Mouse (Mus musculus): ENCODE results near the gene Trove2. TPM values are rescaled to one million over a fixed set of nuclear protein-coding genes. Genes with fewer than 3 reads are reported as not detected.

Gene Trove2
- polyA plus RNA-seq (2014; fragmentation: Nextera tagmentation; extraction: Ambion mirVana), result 37.5 and 41.0 TPM in 2 replicates

- Histone ChIP-seq H3K27me3 (ENCODE audit: control insufficient read depth, insufficient read depth, low read length) (no peaks in the 10 kb centered on the region), H3K27ac (ENCODE audit: low read depth, low read length) (peak within 1 kb of the TSS; percentile 58), H3K9ac (ENCODE audit: low read depth, low read length) (peak within 1 kb of the TSS; percentile 82), H3K4me2 (replicated peaks; ENCODE audit: low read depth, low read length) (peak within 1 kb of the TSS; percentile 75), H3K36me3 (ENCODE audit: control insufficient read depth, insufficient read depth, low read length) (no peaks in the 10 kb centered on the region), H3K4me3 (ENCODE audit: low read depth, low read length) (peak within 1 kb of the TSS; percentile 80), H3K4me1 (replicated peaks; ENCODE audit: control insufficient read depth, insufficient read depth, low read length) (no peaks in the 10 kb centered on the region), H3K9me3 (ENCODE audit: control insufficient read depth, low read length) (no peaks in the 10 kb centered on the region)
- peak; percentile 99 for DNase-seq (ENCODE audit: low spot score)
- WGBS, result under 1% methylated on average over 81 of the region's 84 CpGs
- peak; percentile 98 for ATAC-seq (ENCODE audit: low FRiP score)
These were observed at the start of gene Trove2, which contains the start of gene Uchl5 for GRCm38 (mm10) chr1:143776446-143777411. Gene Trove2 (minus strand): TSS chr1:143777068. Gene Uchl5 (plus strand): TSS chr1:143777272.

DNA sequence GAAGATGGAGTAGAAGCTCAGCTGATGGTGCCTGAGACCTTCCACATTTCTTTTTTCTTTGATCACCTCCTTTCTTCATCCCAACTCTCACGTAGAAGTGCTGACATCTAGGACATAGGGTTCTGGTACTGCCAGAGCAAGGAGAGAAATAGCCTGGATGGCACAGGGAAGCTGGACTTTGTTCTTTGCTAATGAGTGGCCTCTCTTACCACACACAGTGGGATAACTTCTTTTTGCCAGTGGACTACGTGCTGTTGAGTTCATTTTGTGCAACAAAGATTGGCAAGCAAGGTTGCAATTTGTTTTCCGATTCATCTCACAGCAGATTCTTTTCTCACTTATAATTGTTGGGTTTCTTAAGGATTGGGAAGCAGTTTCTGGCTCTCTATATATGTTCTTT is 45.8 kb upstream of the Trove2 start:
- Histone ChIP-seq H3K4me1 (replicated peaks; ENCODE audit: control insufficient read depth, insufficient read depth, low read length) (no peaks in the 10 kb centered on the region), H3K9ac (ENCODE audit: low read depth, low read length) (no peak overlapping the region), H3K27ac (ENCODE audit: low read depth, low read length) (no peak overlapping the region), H3K36me3 (ENCODE audit: control insufficient read depth, insufficient read depth, low read length) (no peaks in the 10 kb centered on the region), H3K9me3 (ENCODE audit: control insufficient read depth, low read length) (no peaks in the 10 kb centered on the region), H3K27me3 (ENCODE audit: control insufficient read depth, insufficient read depth, low read length) (no peaks in the 10 kb centered on the region), H3K4me3 (ENCODE audit: low read depth, low read length) (no peak overlapping the region), H3K4me2 (replicated peaks; ENCODE audit: low read depth, low read length) (no peak overlapping the region)
- ATAC-seq (ENCODE audit: low FRiP score) (no peak), DNase-seq (ENCODE audit: low spot score) (no peak)
- WGBS, result 88% methylated on average over 3 of the region's 3 CpGs

GRCm38 (mm10) chr1:143820096-143820877 is 43.4 kb upstream of the Trove2 start:
- peak; percentile 41 for DNase-seq (ENCODE audit: low spot score)
- ATAC-seq (ENCODE audit: low FRiP score), result peak; percentile 87
- H3K27ac ChIP-seq (ENCODE audit: low read depth, low read length), result peak overlapping the region; percentile 3

DNA sequence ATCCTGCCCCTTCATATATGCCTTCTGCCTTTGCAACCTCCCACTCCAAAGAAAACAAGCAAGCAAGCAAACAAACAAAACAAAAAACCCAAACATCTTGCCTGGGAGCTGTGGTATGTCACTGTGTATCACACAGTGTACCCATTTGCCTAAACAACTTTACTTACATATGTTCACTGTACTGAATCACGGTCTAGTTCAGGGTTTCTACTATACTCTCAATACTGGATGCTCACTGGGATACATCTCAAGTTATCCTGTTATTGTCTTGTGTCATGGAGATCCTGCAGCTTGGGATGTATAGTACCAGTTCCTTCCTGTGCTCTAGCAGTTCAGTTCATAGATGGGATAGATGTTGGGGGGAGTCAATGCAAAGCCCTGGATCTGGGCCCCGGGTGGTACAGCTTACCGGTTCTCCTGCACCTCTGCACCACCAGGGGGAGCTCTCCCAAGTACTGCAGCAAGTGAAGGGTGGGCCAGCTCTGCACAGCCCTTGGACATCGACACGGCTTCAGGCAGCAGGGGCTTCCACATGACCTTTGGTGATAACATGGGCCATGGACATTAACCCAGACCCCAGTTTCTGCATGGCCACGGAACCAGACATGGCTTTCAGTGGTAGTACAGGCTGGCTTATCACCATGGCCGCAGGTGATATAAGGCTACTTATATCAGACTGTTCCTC is 37.0 kb upstream of the Trove2 start:
- peak; percentile 84 for DNase-seq (ENCODE audit: low spot score)
- Histone ChIP-seq H3K4me2 (replicated peaks; ENCODE audit: low read depth, low read length) (no peak overlapping the region), H3K4me1 (replicated peaks; ENCODE audit: control insufficient read depth, insufficient read depth, low read length) (no peaks in the 10 kb centered on the region), H3K4me3 (ENCODE audit: low read depth, low read length) (no peak overlapping the region), H3K27me3 (ENCODE audit: control insufficient read depth, insufficient read depth, low read length) (no peaks in the 10 kb centered on the region), H3K9ac (ENCODE audit: low read depth, low read length) (no peak overlapping the region), H3K9me3 (ENCODE audit: control insufficient read depth, low read length) (no peaks in the 10 kb centered on the region), H3K27ac (ENCODE audit: low read depth, low read length) (no peak overlapping the region), H3K36me3 (ENCODE audit: control insufficient read depth, insufficient read depth, low read length) (no peaks in the 10 kb centered on the region)
- ATAC-seq (ENCODE audit: low FRiP score), result peak; percentile 91
- 42% methylated on average over 7 of the region's 7 CpGs for WGBS

More at GRCm38 (mm10) chr1:143820096-143820877, 43.4 kb upstream of the Trove2 start:
- H3K4me1 ChIP-seq (replicated peaks; ENCODE audit: control insufficient read depth, insufficient read depth, low read length), result no peaks in the 10 kb centered on the region
- H3K27me3 ChIP-seq (ENCODE audit: control insufficient read depth, insufficient read depth, low read length), result no peaks in the 10 kb centered on the region
- H3K9ac ChIP-seq (ENCODE audit: low read depth, low read length), result no peak overlapping the region
- H3K4me3 ChIP-seq (ENCODE audit: low read depth, low read length), result no peak overlapping the region
- no peaks in the 10 kb centered on the region for H3K36me3 ChIP-seq (ENCODE audit: control insufficient read depth, insufficient read depth, low read length)
- H3K9me3 ChIP-seq (ENCODE audit: control insufficient read depth, low read length), result no peaks in the 10 kb centered on the region
- 49% methylated on average over 2 of the region's 2 CpGs for WGBS
- H3K4me2 ChIP-seq (replicated peaks; ENCODE audit: low read depth, low read length), result no peak overlapping the region

- H3K27me3 ChIP-seq (ENCODE audit: control insufficient read depth, insufficient read depth, low read length), result no peaks in the 10 kb centered on the region
- DNase-seq (ENCODE audit: low spot score) (no peak), ATAC-seq (ENCODE audit: low FRiP score) (no peak)
- no peaks in the 10 kb centered on the region for H3K9me3 ChIP-seq (ENCODE audit: control insufficient read depth, low read length)
- no peak overlapping the region for H3K4me2 ChIP-seq (replicated peaks; ENCODE audit: low read depth, low read length)
- no peaks in the 10 kb centered on the region for H3K4me1 ChIP-seq (replicated peaks; ENCODE audit: control insufficient read depth, insufficient read depth, low read length)
- no peaks in the 10 kb centered on the region for H3K36me3 ChIP-seq (ENCODE audit: control insufficient read depth, insufficient read depth, low read length)
- no peak overlapping the region for H3K27ac ChIP-seq (ENCODE audit: low read depth, low read length)
- 91% methylated on average over 6 of the region's 6 CpGs for WGBS
- no peak overlapping the region for H3K4me3 ChIP-seq (ENCODE audit: low read depth, low read length)
- H3K9ac ChIP-seq (ENCODE audit: low read depth, low read length), result no peak overlapping the region
These were observed 32.2 kb upstream of the Trove2 start for GRCm38 (mm10) chr1:143809062-143809461.

DNA sequence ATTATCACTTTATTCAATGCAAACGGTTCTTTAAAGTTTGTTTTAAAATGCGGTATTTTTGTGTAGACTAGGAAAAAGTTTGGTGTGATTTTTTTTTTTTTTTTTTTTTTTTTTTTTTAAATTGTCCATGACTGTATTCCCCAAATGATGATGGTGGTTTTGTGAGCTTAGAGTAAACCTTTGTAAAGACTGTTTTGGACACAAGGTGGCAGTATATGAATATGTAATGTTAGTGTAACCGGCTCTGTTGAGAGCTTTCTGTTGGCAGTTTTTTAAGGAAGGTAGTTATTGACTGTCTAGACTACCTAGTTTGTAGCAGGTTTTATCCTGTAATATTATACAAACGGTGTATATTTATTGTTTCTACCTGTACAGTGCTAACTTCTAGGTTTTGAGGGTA is 26.7 kb upstream of the Trove2 start:
- 47% methylated on average over 4 of the region's 4 CpGs for WGBS
- no peaks in the 10 kb centered on the region for H3K27me3 ChIP-seq (ENCODE audit: control insufficient read depth, insufficient read depth, low read length)
- H3K9ac ChIP-seq (ENCODE audit: low read depth, low read length), result no peak overlapping the region
- H3K4me1 ChIP-seq (replicated peaks; ENCODE audit: control insufficient read depth, insufficient read depth, low read length), result no peaks in the 10 kb centered on the region
- DNase-seq (ENCODE audit: low spot score), result peak; percentile 84
- H3K27ac ChIP-seq (ENCODE audit: low read depth, low read length), result no peak overlapping the region
- no peaks in the 10 kb centered on the region for H3K9me3 ChIP-seq (ENCODE audit: control insufficient read depth, low read length)
- no peaks in the 10 kb centered on the region for H3K36me3 ChIP-seq (ENCODE audit: control insufficient read depth, insufficient read depth, low read length)
- peak; percentile 87 for ATAC-seq (ENCODE audit: low FRiP score)
- H3K4me3 ChIP-seq (ENCODE audit: low read depth, low read length), result no peak overlapping the region
- H3K4me2 ChIP-seq (replicated peaks; ENCODE audit: low read depth, low read length), result no peak overlapping the region

DNA sequence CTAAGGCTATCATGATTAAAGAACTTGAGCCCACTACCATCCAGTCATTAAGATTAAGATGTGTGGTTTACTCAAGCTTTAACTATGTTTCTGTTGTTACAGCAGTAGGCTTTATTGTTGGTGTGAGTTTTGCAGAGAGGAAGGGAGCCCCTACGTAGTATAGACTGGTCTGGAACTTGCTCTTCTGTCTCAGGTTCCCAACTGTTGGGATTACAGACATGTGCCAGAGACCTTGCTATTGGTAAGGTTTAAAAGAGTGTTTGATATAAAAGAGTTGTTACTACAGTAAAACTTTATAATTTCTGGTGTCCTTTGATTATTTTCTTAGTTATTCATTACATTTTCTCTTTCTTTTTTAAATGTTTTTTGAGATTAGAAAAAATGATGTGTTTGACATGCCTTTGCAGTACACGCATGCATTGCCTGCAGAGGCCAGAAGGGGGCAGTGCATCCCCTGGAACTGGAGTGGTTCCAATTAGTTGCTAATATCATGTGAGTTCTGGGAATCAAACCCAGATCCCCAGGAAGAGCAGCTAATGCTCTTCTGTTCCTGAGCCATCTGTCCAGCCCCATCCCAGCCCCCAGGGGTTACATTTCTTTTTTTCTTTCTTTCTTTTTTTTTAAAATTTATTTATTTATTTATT is 11.8 kb upstream of the Trove2 start:
- Histone ChIP-seq H3K9me3 (ENCODE audit: control insufficient read depth, low read length) (no peaks in the 10 kb centered on the region), H3K36me3 (ENCODE audit: control insufficient read depth, insufficient read depth, low read length) (no peaks in the 10 kb centered on the region), H3K4me1 (replicated peaks; ENCODE audit: control insufficient read depth, insufficient read depth, low read length) (no peaks in the 10 kb centered on the region), H3K4me3 (ENCODE audit: low read depth, low read length) (no peak overlapping the region), H3K9ac (ENCODE audit: low read depth, low read length) (no peak overlapping the region), H3K27ac (ENCODE audit: low read depth, low read length) (no peak overlapping the region), H3K27me3 (ENCODE audit: control insufficient read depth, insufficient read depth, low read length) (no peaks in the 10 kb centered on the region), H3K4me2 (replicated peaks; ENCODE audit: low read depth, low read length) (no peak overlapping the region)
- WGBS, result 70% methylated on average over 2 of the region's 2 CpGs
- ATAC-seq (ENCODE audit: low FRiP score), result no peak
- DNase-seq (ENCODE audit: low spot score), result peak; percentile 49

Measured in hindbrain, embryonic 11.5 days (tissue).